Mouse (Mus musculus): ENCODE data around the gene Fpgt. TPM values are rescaled to one million over a fixed set of nuclear protein-coding genes. Genes with fewer than 3 reads are reported as not detected.

Fpgt gene
- polyA plus RNA-seq (2012; ENCODE audit: insufficient read depth, insufficient read length, missing spikeins) = 7.9 and 8.0 TPM in 2 replicates

- Histone ChIP-seq H3K4me1 (ENCODE audit: control insufficient read depth, insufficient read depth, insufficient read length, low read length) (peaks cover 2% of the 10 kb centered on the region), H3K4me3 (ENCODE audit: insufficient read depth, low read depth, low read length) (peak within 1 kb of the TSS; percentile 78), H3K27ac (replicated peaks; ENCODE audit: low read depth, low read length) (peak within 1 kb of the TSS; percentile 43)
These were observed at the start of gene Fpgt, which contains the start of gene Lrriq3 for GRCm38 (mm10) chr3:155093116-155093956. Fpgt (minus strand) TSS chr3:155093403. Lrriq3 (plus strand) TSS chr3:155093434.

DNA sequence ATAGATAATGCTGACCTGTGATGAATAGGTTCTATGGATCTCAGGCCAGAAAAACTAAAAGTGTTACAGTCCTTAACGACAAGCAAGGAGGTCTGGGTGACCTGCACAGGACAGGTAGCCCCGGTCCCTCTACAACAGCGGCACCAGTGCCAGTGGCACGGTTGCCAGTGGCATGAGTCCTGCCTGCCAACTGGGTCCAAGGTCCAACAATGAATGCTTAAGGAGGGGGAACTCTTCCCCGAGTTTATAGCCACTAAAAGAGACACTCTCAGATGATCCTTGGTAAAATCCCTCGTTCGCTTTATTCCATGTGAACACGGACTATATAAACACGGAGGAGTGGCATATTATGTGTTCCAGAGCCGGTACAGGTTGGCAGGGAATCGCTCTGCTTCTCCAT lies 47.8 kb upstream of the Fpgt start:
- H3K4me3 ChIP-seq (ENCODE audit: insufficient read depth, low read depth, low read length) = no peak overlapping the region
- no peaks in the 10 kb centered on the region for H3K4me1 ChIP-seq (ENCODE audit: control insufficient read depth, insufficient read depth, insufficient read length, low read length)
- H3K27ac ChIP-seq (replicated peaks; ENCODE audit: low read depth, low read length) = no peak overlapping the region

- Histone ChIP-seq H3K4me3 (ENCODE audit: insufficient read depth, low read depth, low read length) (no peak overlapping the region), H3K4me1 (ENCODE audit: control insufficient read depth, insufficient read depth, insufficient read length, low read length) (no peaks in the 10 kb centered on the region), H3K27ac (replicated peaks; ENCODE audit: low read depth, low read length) (no peak overlapping the region)
These were observed 44.5 kb upstream of the Fpgt start for GRCm38 (mm10) chr3:155137737-155138136.

DNA sequence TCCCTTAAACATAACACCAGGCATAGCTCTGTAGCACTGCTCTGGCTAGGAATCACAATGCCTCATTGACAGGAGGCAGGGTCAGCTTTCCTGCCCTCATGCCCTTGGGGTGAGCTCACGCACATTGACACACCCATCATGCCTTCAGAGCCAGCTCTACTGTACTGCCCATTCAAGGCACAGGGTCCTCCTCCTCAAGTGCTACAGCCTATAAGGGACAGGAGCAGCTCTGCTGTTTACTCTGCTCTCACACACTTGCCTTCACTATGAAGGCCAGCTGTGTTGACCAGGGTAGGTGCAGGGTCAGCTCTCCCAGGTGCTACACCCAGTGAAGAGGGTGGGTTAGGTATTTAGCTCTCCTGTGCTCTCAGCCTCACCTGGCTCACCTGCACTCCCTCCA lies 12.8 kb upstream of the Fpgt start:
- Histone ChIP-seq H3K27ac (replicated peaks; ENCODE audit: low read depth, low read length) (no peak overlapping the region), H3K4me1 (ENCODE audit: control insufficient read depth, insufficient read depth, insufficient read length, low read length) (no peaks in the 10 kb centered on the region), H3K4me3 (ENCODE audit: insufficient read depth, low read depth, low read length) (no peak overlapping the region)

DNA sequence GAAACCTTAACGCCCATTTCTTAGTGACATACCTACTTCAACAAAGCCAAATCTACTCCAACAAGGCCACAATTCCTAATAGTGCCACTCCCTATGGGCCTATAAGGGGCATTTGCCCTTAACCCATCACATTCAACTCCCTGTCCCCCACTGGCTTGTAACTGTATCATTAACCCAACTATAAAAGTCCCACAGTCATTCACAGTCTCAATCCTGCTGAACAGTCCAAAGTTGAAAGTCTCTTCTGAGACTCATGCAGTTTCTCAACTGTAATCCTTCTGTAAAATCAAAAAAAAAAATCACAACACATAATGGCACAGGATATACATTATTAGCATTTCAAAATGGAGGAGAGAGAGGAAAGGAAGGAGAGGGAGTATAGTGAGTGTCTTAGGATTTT lies 6.1 kb upstream of the Fpgt start:
- H3K4me1 ChIP-seq (ENCODE audit: control insufficient read depth, insufficient read depth, insufficient read length, low read length) = no peaks in the 10 kb centered on the region; the same call in 1 of the 2 replicates
- H3K4me3 ChIP-seq (ENCODE audit: insufficient read depth, low read depth, low read length) = no peak overlapping the region
- no peak overlapping the region for H3K27ac ChIP-seq (replicated peaks; ENCODE audit: low read depth, low read length)

DNA sequence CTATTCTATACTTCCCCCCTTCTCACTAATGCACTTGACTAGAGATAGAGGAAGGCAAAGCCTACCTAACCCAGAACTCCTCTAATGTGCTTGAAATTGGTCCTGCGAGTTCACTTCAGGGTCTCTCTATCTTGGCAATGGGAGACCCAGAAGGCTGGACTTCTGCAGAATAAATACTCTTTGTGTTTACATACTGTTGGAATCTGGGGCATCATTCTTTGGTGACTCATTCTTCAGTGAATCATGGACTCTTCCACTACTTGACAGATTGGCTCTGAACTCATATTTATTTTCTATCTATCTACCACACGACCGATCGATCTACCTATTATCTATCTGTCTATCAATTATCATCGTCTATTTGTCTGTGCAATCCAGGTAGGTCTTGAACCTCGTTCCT lies 1.1 kb downstream of the Fpgt start:
- Histone ChIP-seq H3K27ac (replicated peaks; ENCODE audit: low read depth, low read length) (no peak overlapping the region), H3K4me1 (ENCODE audit: control insufficient read depth, insufficient read depth, insufficient read length, low read length) (peaks cover 2% of the 10 kb centered on the region), H3K4me3 (ENCODE audit: insufficient read depth, low read depth, low read length) (no peak overlapping the region)

GRCm38 (mm10) chr3:155077908-155078307 lies 15.3 kb downstream of the Fpgt start:
- Histone ChIP-seq H3K4me1 (ENCODE audit: control insufficient read depth, insufficient read depth, insufficient read length, low read length) (no peaks in the 10 kb centered on the region), H3K4me3 (ENCODE audit: insufficient read depth, low read depth, low read length) (no peak overlapping the region), H3K27ac (replicated peaks; ENCODE audit: low read depth, low read length) (no peak overlapping the region)

- Histone ChIP-seq H3K27ac (replicated peaks; ENCODE audit: low read depth, low read length) (no peak overlapping the region), H3K4me1 (ENCODE audit: control insufficient read depth, insufficient read depth, insufficient read length, low read length) (no peaks in the 10 kb centered on the region), H3K4me3 (ENCODE audit: insufficient read depth, low read depth, low read length) (no peak overlapping the region)
These were observed 33.8 kb downstream of the Fpgt start for GRCm38 (mm10) chr3:155059449-155059822.

- H3K4me3 ChIP-seq (ENCODE audit: insufficient read depth, low read depth, low read length) = no peak overlapping the region
- H3K27ac ChIP-seq (replicated peaks; ENCODE audit: low read depth, low read length) = no peak overlapping the region
- no peaks in the 10 kb centered on the region for H3K4me1 ChIP-seq (ENCODE audit: control insufficient read depth, insufficient read depth, insufficient read length, low read length)
These were observed 34.3 kb downstream of the Fpgt start for GRCm38 (mm10) chr3:155058800-155059448.

DNA sequence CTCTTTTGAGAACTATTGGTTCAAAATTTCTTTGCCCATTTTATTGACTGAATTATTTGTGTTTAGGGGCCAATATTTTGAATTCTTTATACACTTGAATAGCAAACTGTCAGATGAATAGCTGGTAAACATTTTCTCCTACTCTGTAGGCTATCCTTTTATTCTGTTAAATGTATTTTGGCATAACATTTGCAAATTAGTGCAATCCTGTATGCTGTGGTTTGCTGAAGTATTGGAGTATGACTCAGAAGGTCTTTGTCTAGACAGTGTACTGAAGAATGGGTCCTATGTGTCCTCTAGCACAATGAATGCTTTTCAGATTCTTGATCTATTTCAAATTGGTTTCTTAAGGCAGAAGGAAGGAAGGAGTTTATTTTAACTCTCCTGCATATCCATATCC lies 35.6 kb downstream of the Fpgt start:
- Histone ChIP-seq H3K4me1 (ENCODE audit: control insufficient read depth, insufficient read depth, insufficient read length, low read length) (no peaks in the 10 kb centered on the region), H3K27ac (replicated peaks; ENCODE audit: low read depth, low read length) (no peak overlapping the region), H3K4me3 (ENCODE audit: insufficient read depth, low read depth, low read length) (no peak overlapping the region)

DNA sequence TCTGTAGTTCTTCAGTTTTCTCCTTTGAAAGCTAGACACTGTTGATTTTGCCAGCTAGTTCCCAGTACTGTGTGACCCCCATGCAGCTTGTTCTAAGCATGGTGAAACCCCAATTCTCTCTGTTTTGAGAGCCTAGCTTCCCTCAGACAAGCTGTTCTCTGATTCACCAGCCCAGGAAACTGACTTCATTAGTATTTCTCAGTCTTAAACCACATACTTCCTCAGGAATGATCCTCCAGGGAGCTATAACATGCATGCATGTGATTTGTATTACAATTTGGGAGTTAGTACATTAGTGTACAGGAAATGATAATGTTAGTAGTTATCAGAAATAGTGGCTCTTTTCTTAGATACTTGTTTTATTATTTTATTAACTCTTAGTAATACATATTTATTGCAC lies 36.6 kb downstream of the Fpgt start:
- no peaks in the 10 kb centered on the region for H3K4me1 ChIP-seq (ENCODE audit: control insufficient read depth, insufficient read depth, insufficient read length, low read length)
- no peak overlapping the region for H3K27ac ChIP-seq (replicated peaks; ENCODE audit: low read depth, low read length)
- no peak overlapping the region for H3K4me3 ChIP-seq (ENCODE audit: insufficient read depth, low read depth, low read length)

GRCm38 (mm10) chr3:155055231-155055916 lies 37.8 kb downstream of the Fpgt start, which contains the start of gene Tnni3k:
Tnni3k (minus strand) TSS chr3:155055407.
- H3K27ac ChIP-seq (replicated peaks; ENCODE audit: low read depth, low read length) = no peak within 1 kb of the TSS
- no peak within 1 kb of the TSS for H3K4me3 ChIP-seq (ENCODE audit: insufficient read depth, low read depth, low read length)
- no peaks in the 10 kb centered on the region for H3K4me1 ChIP-seq (ENCODE audit: control insufficient read depth, insufficient read depth, insufficient read length, low read length)

GRCm38 (mm10) chr3:155053189-155053588 lies 40.0 kb downstream of the Fpgt start:
- no peak overlapping the region for H3K4me3 ChIP-seq (ENCODE audit: insufficient read depth, low read depth, low read length)
- H3K4me1 ChIP-seq (ENCODE audit: control insufficient read depth, insufficient read depth, insufficient read length, low read length) = no peaks in the 10 kb centered on the region
- H3K27ac ChIP-seq (replicated peaks; ENCODE audit: low read depth, low read length) = no peak overlapping the region

GRCm38 (mm10) chr3:155052021-155052420 lies 41.2 kb downstream of the Fpgt start:
- H3K27ac ChIP-seq (replicated peaks; ENCODE audit: low read depth, low read length) = no peak overlapping the region
- no peak overlapping the region for H3K4me3 ChIP-seq (ENCODE audit: insufficient read depth, low read depth, low read length)
- H3K4me1 ChIP-seq (ENCODE audit: control insufficient read depth, insufficient read depth, insufficient read length, low read length) = no peaks in the 10 kb centered on the region

Measured in brown adipose tissue, adult 24 weeks (tissue).